Mouse (Mus musculus) left cerebral cortex, adult 6 months (tissue): ENCODE data around the gene Psmb3. TPM values are rescaled to one million over a fixed set of nuclear protein-coding genes. Genes with fewer than 3 reads are reported as not detected.

Experiments used
- long read RNA-seq, 2 experiments: library from polyadenylated mRNA; unstranded; transcript quantifications; one replicate each; pipeline ENCODE4 v2.0.0; 2019 to 2020
- polyA plus RNA-seq: library from polyadenylated mRNA; unstranded; fragments of <200 nt; fragmentation: Nextera tagmentation; gene quantifications from 2 replicates; pipeline ENCODE4 v1.2.3, GENCODE M21; 2021

Gene Psmb3
- 369 and 399 TPM in 2 replicates for polyA plus RNA-seq
- long read RNA-seq, experiment 1, transcript Psmb3-201 (6 exons, 766 nt), result major isoform, 58 of 70 reads
- long read RNA-seq, experiment 1, partial matches to known transcripts, result 6 of 70 reads
- long read RNA-seq, experiment 1, other reads (novel, unspliced or antisense), result 4 of 70 reads
- long read RNA-seq, experiment 2, transcript Psmb3-201 (6 exons, 766 nt), result major isoform, 241 of 273 reads
- long read RNA-seq, experiment 2, partial matches to known transcripts, result 30 of 273 reads
- long read RNA-seq, experiment 2, other reads (novel, unspliced or antisense), result 2 of 273 reads

GRCm38 (mm10) chr11:97703039-97703826 lies at the start of gene Psmb3:
TSS of gene Psmb3 (plus strand) at chr11:97703399.

DNA sequence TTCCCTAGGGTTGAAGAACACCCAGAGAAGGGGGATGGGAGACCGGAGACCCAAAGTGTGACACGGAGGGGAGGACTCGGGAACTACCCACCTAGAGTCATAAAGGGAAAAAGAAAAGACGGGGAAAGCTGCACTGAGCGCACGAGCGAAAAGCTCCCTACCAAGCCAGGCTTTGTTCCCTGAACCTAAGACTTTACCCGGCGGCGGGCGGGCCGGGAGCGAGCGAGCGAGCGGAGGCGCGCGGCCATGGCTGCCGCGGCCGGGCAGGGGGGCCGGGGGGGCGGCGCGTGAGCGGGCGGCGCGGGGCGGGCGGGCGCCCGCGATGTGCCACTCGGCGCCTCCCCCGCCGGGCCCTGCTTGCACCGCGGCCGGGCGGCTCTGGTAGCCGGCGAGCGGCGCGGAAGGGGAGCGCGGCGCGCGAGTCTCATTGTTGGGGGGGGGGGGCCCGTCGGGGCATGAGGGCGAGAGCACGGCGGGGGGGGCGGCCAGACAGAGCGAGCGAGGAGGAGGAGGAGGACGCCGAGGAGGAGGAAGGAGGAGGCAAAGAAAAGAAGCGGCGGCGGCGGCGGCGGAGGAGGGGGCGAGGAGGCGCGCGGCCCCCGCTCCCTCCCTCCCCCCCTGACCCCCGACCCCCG lies 40.2 kb upstream of the Psmb3 start, which contains the start of gene Mllt6:
TSS of gene Mllt6 (plus strand) at position 522 of the 635 bp plus-strand sequence.

GRCm38 (mm10) chr11:97685613-97686321 lies 17.4 kb upstream of the Psmb3 start, which contains the start of gene Cisd3:
TSS of gene Cisd3 (plus strand) at chr11:97685826.

DNA sequence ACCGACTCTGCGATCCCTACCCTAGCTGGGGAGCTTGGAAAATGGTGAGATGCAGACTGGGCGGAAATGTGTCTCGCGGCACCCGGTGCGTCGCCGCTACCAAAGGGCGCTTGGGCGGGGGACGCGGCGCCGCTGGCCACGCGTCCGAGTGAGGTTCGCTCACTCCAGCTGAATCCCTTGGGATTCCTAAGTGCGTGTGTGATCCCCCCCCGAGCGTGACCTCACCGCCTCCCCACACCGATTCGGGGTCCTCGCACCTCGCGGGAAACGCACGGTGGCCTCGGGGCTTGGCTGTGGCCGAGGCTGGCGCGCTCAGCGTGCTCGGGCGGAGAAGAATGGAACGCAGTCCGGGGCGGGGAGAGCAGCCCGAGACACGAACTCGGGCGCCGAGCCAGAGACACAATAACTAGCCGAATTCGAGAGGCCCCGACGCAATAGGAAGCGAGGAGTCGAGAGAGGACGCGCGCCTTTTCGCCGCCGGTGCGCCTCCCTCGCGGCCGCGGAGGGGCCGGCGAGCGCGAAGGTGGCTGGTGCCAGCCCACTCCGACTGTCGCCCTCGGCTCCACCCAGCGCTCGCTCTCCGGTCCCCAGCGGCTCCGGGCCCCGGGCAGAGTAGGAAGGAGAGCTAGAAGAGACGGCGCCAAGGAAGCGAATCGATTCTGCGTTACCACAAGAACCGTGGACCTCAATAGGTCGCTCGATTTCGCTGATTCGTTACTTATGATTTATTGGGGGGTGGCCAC lies 3.0 kb upstream of the Psmb3 start, which contains the start of gene Pcgf2:
TSS of gene Pcgf2 (minus strand) at position 495 of the 743 bp plus-strand sequence.

GRCm38 (mm10) chr11:97744063-97744717 lies 41.0 kb downstream of the Psmb3 start, which contains the start of gene Pip4k2b:
TSS of gene Pip4k2b (minus strand) at chr11:97744704.

Other genes with a start within 250 kb of the Psmb3 start
- 0.08 TPM in 1 of 2 replicates, not detected in the other for gene 4933428G20Rik, start 203.1 kb upstream of the Psmb3 start, polyA plus RNA-seq
- 5.1 and 15.8 TPM in 2 replicates for gene Srcin1, start 127.2 kb upstream of the Psmb3 start, polyA plus RNA-seq
- 5.4 and 70.5 TPM in 2 replicates for gene Epop, start 73.7 kb upstream of the Psmb3 start, polyA plus RNA-seq
- 4.9 and 7.0 TPM in 2 replicates for gene Mllt6, start 40.0 kb upstream of the Psmb3 start, polyA plus RNA-seq
- 79.1 and 82.1 TPM in 2 replicates for gene Cisd3, start 17.6 kb upstream of the Psmb3 start, polyA plus RNA-seq
- 3.4 and 5.3 TPM in 2 replicates for gene Pcgf2, start 2.9 kb upstream of the Psmb3 start, polyA plus RNA-seq
- gene Pip4k2b, start 41.3 kb downstream of the Psmb3 start, polyA plus RNA-seq, result 2.9 and 3.2 TPM in 2 replicates
- gene Cwc25, start 63.2 kb downstream of the Psmb3 start, polyA plus RNA-seq, result 7.0 and 7.1 TPM in 2 replicates
- gene 1700001P01Rik, start 72.5 kb downstream of the Psmb3 start, polyA plus RNA-seq, result 0.40 TPM in 1 of 2 replicates, not detected in the other
- 578 and 861 TPM in 2 replicates for gene Rpl23, start 79.0 kb downstream of the Psmb3 start, polyA plus RNA-seq
- gene Lasp1, start 95.6 kb downstream of the Psmb3 start, polyA plus RNA-seq, result 49.7 and 74.1 TPM in 2 replicates
- gene B230217C12Rik, start 137.4 kb downstream of the Psmb3 start, polyA plus RNA-seq, result 92.0 and 101 TPM in 2 replicates
- 1.6 and 2.0 TPM in 2 replicates for gene Fbxo47, start 180.8 kb downstream of the Psmb3 start, polyA plus RNA-seq